Mouse (Mus musculus) 3134 (cell line): ENCODE results near the gene Sim2.

Experiments
- DNase-seq: peaks from one replicate; pipeline ENCODE4 v3.0.0-alpha.2; 2011; ENCODE audit warnings: low spot score; ENCODE audit not compliant: insufficient read length; ENCODE audit errors: extremely low read depth

The Sim2 gene

DNA sequence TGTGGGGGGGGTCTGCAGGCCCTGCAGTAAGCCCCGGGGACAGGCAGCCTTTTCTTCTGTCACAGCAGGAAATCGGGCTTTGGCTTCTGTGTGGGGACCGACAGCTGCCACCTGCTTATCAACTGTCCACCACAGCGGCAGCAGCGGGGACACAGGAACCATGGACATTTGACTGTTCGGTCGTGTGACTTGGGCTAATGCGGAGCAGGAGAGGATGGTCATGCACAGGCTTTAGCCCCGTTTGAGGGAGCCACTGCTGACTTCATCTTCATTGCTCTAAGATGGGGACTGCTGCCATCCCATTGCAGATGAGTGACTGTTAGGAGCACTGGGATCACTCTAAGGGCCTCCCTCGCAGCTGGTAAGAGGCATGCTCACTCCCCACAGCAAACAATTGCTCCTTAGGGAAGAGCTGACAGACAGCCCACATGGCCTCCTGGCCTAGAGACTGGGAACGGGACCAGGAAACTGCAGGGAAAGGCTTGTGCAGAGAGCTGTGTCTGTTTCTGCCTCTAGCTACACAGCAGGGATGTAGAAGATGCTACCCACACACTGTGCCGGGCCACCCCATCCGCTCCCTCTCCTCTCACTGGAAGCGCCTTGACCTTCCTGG, 70.4 kb downstream of the Sim2 start:
- DNase-seq = no peak

DNA sequence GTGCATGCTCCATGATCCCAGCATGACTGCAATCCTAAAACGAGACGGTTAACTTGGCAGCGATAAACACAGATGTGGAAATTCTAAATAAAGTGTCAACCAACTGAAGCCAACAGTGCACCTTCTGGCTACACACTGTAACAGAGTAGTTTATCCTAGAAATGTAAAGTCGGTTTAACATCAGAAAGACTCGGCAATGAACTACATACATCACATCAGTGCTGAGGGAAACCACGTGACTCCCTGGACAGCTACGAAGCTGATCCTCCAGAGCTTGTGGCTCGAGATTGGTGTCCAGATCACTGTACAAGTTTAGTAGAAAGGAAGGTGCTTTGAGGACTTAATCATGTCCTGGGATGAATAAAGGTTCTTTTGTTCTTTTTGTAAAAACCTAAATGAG, 73.1 kb downstream of the Sim2 start:
- DNase-seq = no peak

DNA sequence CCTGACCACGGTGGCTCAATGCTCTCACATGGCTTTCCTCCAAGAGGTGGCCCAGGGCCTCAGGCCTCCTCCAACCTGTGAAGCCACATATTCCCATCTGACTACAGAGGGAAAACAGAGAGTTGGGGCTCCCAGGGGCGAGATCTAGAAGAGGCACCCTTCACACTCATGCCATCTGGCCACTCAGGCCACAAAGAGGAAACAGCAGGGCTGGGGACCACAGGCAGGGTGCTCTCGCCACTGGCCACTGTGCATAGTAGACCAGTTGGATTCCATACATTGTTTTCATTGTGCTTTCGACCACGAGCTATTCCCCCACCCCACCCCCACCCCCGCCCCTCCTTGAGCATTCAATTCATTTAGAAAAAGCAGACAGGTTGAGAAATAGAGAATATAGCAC, 77.3 kb downstream of the Sim2 start:
- DNase-seq = no peak

DNA sequence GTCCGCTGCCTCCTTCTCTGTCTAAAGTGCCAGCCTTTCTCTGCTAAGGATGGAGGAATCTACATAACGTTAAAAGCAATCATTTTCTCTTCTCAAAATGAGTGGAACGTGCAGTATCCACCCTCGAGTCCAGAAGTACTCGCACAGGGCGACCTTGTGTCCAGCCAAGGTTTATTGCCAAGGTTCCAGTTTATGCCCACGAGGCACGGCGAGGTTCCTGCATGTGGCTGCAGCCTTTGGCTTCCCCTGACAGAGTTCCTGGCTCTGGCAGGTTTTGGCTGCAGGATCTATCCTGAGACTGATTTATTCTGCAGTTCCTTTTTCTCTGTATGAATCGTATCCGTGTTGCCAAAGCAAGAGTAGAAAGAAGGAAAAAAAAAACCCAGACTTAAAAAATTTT, 78.3 kb downstream of the Sim2 start:
- DNase-seq = no peak

DNA sequence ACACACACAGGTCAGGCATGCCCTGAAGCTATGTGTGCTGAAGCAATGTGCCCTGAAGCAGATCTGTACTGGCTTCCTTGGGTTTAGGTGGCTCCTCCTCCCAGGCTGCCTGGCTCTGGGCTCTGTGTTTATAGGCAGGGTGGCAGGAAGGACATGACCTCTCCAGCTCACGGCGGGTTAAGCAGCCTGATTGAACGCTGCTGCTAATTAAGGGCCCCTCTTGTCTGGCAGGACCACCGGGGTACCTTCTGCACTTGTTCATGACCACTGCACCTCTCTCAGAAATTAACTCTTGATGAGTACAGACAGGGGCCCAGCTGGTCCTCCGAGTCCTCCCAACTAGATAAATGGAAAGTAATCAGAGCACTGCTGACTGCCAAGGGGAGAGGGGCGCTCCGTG, 79.5 kb downstream of the Sim2 start:
- DNase-seq = no peak

DNA sequence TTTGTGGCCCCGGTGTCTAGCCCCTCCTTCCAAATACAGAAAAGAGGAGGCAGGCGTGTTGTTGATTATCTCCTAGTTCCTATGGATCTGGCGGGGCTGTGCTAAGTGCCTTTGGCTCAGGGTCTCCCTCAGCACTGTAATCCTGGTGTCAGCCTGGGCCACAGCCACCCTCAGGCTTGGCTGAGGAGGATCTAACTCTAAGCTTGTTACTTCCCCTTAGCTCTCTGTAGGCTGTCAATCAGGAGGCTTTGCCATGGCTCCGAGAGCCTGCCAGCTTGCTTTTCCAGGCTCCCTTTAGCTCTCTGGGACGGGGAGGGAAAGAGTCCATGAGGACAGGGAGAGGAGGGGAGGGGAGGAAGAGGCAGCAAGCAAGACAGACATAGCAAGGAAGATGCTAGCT, 80.2 kb downstream of the Sim2 start:
- DNase-seq = no peak

DNA sequence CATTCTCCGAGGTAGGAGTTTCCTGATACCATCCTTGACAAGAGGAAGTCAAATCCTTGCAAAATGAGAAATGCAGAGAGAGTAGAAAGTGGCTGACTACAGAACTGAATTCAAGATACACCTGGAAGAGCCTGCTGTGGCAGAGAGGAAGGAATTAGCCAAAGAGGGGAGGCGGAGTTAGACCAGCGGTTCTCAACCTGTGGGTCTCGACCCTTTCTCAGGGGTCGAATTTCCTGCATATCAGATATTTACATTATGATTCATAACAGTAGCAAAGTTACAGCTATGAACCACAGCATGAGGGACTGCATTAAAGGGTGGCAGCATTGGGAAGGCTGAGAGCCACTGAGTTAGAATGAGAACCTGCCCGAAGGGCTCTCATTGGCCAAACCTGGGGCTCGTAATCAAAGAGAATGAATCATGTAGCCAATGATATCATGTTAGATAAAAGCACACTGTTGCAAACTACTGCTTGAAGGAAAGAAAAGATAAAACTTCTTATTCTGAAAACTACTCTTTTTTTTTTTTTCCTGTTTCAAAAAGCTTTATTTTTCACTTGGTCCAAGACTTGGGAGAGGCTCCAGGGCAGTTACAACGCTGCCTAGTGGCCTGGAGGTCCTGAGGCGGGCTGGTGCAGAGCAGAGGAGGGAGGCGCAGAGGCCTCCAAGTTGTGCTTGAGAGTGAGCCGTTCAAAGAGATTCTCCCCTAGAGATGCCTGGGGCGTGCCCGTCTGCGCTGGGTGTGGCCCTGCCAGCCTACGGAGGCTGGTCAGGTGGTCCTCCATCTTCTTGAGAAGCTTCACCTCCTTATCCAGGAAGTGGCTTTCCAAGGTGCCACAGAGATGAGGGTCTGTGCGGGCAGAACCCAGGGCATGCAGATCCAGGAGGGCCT, 84.2 kb downstream of the Sim2 start:
- no peak for DNase-seq

DNA sequence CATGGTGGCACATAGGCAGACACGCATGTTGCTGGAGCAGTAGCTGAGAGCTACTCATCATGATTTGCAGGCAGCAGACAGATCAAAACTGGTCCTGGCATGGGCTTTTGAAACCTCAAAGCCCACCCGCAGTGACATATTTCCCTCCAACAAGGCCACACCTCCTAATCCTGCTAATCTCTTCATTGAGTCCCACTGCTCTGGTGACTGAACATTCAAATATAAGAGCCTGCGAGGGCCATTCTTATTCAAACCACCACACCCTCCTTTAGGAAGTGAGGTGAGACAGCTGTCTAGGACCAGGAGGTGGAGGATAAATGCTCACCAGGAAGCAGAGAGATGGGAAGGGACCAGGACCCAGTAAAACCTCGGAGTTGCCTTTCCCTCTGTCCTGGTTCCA, 85.5 kb downstream of the Sim2 start:
- no peak for DNase-seq

DNA sequence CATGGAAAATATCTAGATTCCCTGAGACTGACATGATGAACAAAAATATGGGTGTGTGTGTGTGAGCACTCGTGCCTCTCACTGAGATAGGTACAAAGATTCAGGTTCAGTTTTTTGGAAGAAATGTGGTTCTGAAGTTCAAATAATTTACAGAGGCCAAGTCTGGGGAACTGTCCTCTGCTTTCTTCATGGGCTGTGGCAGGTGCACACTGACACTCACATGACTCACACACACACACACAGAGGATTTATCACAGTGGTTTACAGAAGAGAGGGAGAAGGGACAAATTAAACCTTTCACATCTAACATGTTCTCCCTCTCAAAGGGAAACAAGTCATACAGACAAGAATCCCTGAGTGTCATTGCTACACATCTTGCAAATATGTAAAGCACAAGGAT, 88.6 kb downstream of the Sim2 start:
- DNase-seq = no peak

DNA sequence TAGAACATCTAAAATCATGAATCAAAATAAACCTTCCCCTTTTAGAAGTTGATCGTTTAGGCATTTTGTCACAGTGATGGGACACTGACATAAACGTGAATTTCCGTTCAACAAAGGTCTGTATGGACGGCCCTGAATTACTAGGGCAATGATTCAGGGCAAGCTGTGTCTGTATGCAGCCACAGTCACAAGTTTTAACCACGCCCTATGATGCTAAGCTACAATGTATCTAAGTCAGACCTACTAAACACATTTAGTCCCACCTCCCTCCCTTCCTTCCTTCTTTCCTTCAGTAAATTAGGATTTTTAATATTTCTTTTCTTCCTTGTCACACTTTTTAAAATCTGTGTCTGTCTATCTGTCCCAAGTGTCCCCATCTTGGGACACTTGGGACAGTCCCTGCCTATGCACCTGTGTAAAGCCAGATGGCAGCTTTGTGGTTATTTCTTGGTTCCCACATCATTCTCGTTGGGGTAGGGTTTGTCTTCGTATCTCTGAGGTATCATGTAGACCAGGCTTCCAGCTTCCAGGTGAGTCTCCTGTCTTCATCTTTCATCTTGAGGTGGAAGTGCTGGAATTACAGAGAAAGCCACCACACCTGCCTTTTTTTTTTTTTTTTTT, 90.7 kb downstream of the Sim2 start:
- no peak for DNase-seq
